Mouse (Mus musculus): ENCODE data around the gene Tas2r123.

Gene Tas2r123

GRCm38 (mm10) chr6:132846842-132847241 lies at the start of gene Tas2r123:
Gene Tas2r123 (plus strand): TSS chr6:132847142.
- DNase-seq (ENCODE audit: low spot score in 2 of 2), result no peak

- DNase-seq (ENCODE audit: low spot score in 2 of 2), result no peak
Measured at GRCm38 (mm10) chr6:132802518-132802917, 44.4 kb upstream of the Tas2r123 start, which contains the start of gene Tas2r117. Gene Tas2r117 (plus strand): TSS chr6:132802818.

DNA sequence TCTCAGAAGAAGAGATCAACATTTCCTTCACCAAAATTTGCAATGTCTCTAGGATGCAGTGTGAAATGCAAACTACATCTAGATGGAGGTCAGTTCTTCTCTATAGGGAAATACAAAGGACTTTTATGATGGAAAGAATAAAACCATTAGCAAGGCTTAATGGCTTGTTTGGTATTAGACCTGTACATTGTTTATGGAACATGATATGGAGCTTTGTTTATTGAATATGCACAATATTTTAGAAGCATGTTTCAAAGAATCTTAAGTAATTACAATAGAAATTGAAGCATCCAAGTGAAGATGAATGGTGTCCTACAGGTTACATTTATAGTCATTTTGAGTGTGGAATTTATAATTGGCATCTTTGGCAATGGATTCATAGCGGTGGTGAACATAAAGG lies 8.2 kb downstream of the Tas2r123 start, which contains the start of gene Tas2r116:
Gene Tas2r116, plus strand, starts transcription at position 301 of the 400 bp plus-strand sequence.
- no peak for DNase-seq (ENCODE audit: low spot score in 2 of 2)

- DNase-seq (ENCODE audit: low spot score in 2 of 2), result no peak
Measured at GRCm38 (mm10) chr6:132867708-132868107, 20.8 kb downstream of the Tas2r123 start, which contains the start of gene Tas2r110. Gene Tas2r110 (plus strand): TSS chr6:132868008.

DNA sequence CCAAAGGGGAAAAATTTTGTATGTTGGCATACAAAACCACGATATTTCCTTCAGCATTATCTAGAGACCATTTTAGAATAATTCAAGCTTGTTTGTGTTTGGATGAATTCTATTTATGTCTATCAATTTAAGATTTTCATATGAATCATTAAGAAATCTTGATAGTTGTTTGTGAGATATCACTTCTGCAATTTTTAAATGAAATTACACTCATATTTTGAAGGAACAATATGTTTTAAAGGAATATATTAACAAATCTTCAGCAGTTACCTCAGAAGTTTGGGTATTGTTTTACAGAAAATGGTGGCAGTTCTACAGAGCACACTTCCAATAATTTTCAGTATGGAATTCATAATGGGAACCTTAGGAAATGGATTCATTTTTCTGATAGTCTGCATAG lies 45.8 kb downstream of the Tas2r123 start, which contains the start of gene Tas2r113:
Gene Tas2r113, plus strand, starts transcription at position 301 of the 400 bp plus-strand sequence.
- DNase-seq (ENCODE audit: low spot score in 2 of 2), result no peak
